In the genomic region with DNA sequence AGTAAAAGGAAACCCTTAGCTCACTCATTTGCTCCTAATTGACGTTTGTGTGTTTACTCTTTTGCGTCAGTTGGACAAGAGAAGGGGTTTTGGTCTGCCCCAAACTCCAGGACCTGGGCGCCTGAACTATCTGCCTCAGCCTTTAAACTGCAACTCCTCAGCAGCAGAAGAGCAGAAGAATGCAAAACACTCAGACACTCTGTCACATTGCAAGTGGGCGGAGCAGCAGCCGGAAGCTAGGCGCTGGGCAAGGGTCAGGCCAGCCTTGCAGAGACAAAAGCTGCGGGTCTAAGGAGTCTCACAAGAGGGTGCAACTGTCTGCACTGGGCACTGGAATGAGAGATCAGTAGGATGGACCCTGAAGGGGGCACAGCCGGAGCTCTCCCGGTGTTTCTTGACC, we compare ENCODE assay signal across 8 mouse cellular contexts. TPM values are rescaled to one million over a fixed set of nuclear protein-coding genes. Genes with fewer than 3 reads are reported as not detected.
DNase-seq lines count a peak whose midpoint lies in the region; ATAC-seq and TF ChIP-seq lines count a peak whose summit lies in the region.

No protein-coding gene starts in this region.

- H3K27ac ChIP-seq in forebrain, embryonic 11.5 days (ENCODE audit: low read depth, low read length) = no peak overlapping the region
- no peak overlapping the region for H3K27ac ChIP-seq in forebrain, postnatal 0 days (ENCODE audit: low read depth, low read length)
- peak overlapping the region; percentile 86 for H3K27ac ChIP-seq in intestine, postnatal 0 days (ENCODE audit: low read depth, low read length)
- H3K27ac ChIP-seq in thymus, adult 2 months (ENCODE audit: control insufficient read depth, insufficient read depth, low read length) = no peak overlapping the region

- no peaks in the 10 kb centered on the region for H3K36me3 ChIP-seq in forebrain, embryonic 11.5 days (ENCODE audit: control insufficient read depth, insufficient read depth, low read length)
- no peaks in the 10 kb centered on the region for H3K36me3 ChIP-seq in forebrain, postnatal 0 days (ENCODE audit: insufficient read depth)
- H3K36me3 ChIP-seq in G1E (replicated peaks) = peaks cover 12% of the 10 kb centered on the region
- no peaks in the 10 kb centered on the region for H3K36me3 ChIP-seq in intestine, postnatal 0 days (ENCODE audit: control insufficient read depth, insufficient read depth)
- H3K36me3 ChIP-seq in thymus, adult 2 months (ENCODE audit: control insufficient read depth, insufficient read depth, low read length) = no peaks in the 10 kb centered on the region

- TF ChIP-seq POLR2A in lung, adult 2 months (IDR thresholded peaks at IDR 0.05; ENCODE audit: borderline replicate concordance, extremely low read depth, low read depth, low read length) = no peak
- no peak for TF ChIP-seq POLR2A in thymus, adult 2 months (IDR thresholded peaks at IDR 0.05; ENCODE audit: control insufficient read depth, extremely low read depth, insufficient read depth, low read length, poor library complexity)

- DNase-seq in forebrain, embryonic 11.5 days (ENCODE audit: low spot score) = peak; percentile 67
- no peak for DNase-seq in forebrain, postnatal 0 days
- DNase-seq in G1E (ENCODE audit: low spot score) = no peak
- no peak for DNase-seq in lung, adult 2 months
- peak; percentile 52 for DNase-seq in thymus, adult 2 months
- DNase-seq in urinary bladder, postnatal 10 days (ENCODE audit: low spot score) = no peak
- no peak for DNase-seq in cerebellum, adult 9-10 months

- ATAC-seq in forebrain, embryonic 11.5 days (replicated peaks; ENCODE audit: low FRiP score) = no peak
- ATAC-seq in forebrain, postnatal 0 days = no peak
- ATAC-seq in G1E (ENCODE audit: extremely low read depth, insufficient number of reproducible peaks, low FRiP score, poor library complexity, severe bottlenecking) = peak; percentile 19; the same call in 1 of the 2 replicates
- peak; percentile 34 for ATAC-seq in intestine, postnatal 0 days

- no peak for TF ChIP-seq CTCF in forebrain, postnatal 0 days (IDR thresholded peaks at IDR 0.05; ENCODE audit: low read depth)
- TF ChIP-seq CTCF in G1E (IDR thresholded peaks at IDR 0.05; ENCODE audit: low read depth, low read length) = no peak
- peak; percentile 41 for TF ChIP-seq CTCF in intestine, postnatal 0 days (IDR thresholded peaks at IDR 0.05; ENCODE audit: low read depth)
- TF ChIP-seq CTCF in lung, adult 2 months (IDR thresholded peaks at IDR 0.05; ENCODE audit: insufficient read depth, low read length) = no peak
- TF ChIP-seq CTCF in thymus, adult 2 months (IDR thresholded peaks at IDR 0.05; ENCODE audit: borderline replicate concordance, control insufficient read depth, extremely low read depth, insufficient read depth, low read length, poor library complexity) = no peak

- H3K9ac ChIP-seq in forebrain, embryonic 11.5 days (ENCODE audit: low read length) = no peak overlapping the region
- no peak overlapping the region for H3K9ac ChIP-seq in forebrain, postnatal 0 days
- H3K9ac ChIP-seq in intestine, postnatal 0 days (ENCODE audit: low read depth, low read length) = no peak overlapping the region

- H3K9me3 ChIP-seq in forebrain, embryonic 11.5 days (ENCODE audit: control insufficient read depth, low read length) = no peaks in the 10 kb centered on the region
- no peaks in the 10 kb centered on the region for H3K9me3 ChIP-seq in forebrain, postnatal 0 days (ENCODE audit: low read length)
- H3K9me3 ChIP-seq in G1E (replicated peaks) = no peaks in the 10 kb centered on the region
- H3K9me3 ChIP-seq in intestine, postnatal 0 days (ENCODE audit: control insufficient read depth) = no peaks in the 10 kb centered on the region

- peaks cover 3% of the 10 kb centered on the region; the same call in 1 of the 2 replicates for H3K4me1 ChIP-seq in forebrain, embryonic 11.5 days (replicated peaks; ENCODE audit: control insufficient read depth, insufficient read depth, low read length)
- no peaks in the 10 kb centered on the region for H3K4me1 ChIP-seq in forebrain, postnatal 0 days (ENCODE audit: insufficient read depth)
- H3K4me1 ChIP-seq in G1E (ENCODE audit: insufficient read depth, low read depth, low read length) = peaks cover 30% of the 10 kb centered on the region
- 0 out of 2 replicates have a peak, but pooled peaks cover 4% of the 10 kb centered on the region for H3K4me1 ChIP-seq in intestine, postnatal 0 days (replicated peaks; ENCODE audit: control insufficient read depth, insufficient read depth, low read length)
- peaks cover 8% of the 10 kb centered on the region for H3K4me1 ChIP-seq in lung, adult 2 months (ENCODE audit: control insufficient read depth, insufficient read depth, low read length)
- H3K4me1 ChIP-seq in thymus, adult 2 months (replicated peaks; ENCODE audit: control insufficient read depth, insufficient read depth, low read length) = peaks cover 20% of the 10 kb centered on the region

- H3K4me3 ChIP-seq in forebrain, embryonic 11.5 days (ENCODE audit: low read depth, low read length) = no peak overlapping the region
- H3K4me3 ChIP-seq in forebrain, postnatal 0 days (ENCODE audit: low read depth, low read length) = no peak overlapping the region
- peak overlapping the region; percentile 58; the same call in 1 of the 2 replicates for H3K4me3 ChIP-seq in G1E (ENCODE audit: low read depth, low read length)
- peak overlapping the region; percentile 82; the same call in 1 of the 2 replicates for H3K4me3 ChIP-seq in intestine, postnatal 0 days (ENCODE audit: low read depth, low read length)
- peak overlapping the region; percentile 39 for H3K4me3 ChIP-seq in lung, adult 2 months (replicated peaks; ENCODE audit: extremely low read depth, low read depth, low read length)
- peak overlapping the region; percentile 17; the same call in 1 of the 2 replicates for H3K4me3 ChIP-seq in thymus, adult 2 months (ENCODE audit: control insufficient read depth, insufficient read depth, low read length)

- no peaks in the 10 kb centered on the region for H3K27me3 ChIP-seq in forebrain, embryonic 11.5 days (ENCODE audit: control insufficient read depth, insufficient read depth, low read length)
- H3K27me3 ChIP-seq in forebrain, postnatal 0 days (ENCODE audit: insufficient read depth, low read length) = peaks cover 17% of the 10 kb centered on the region; the same call in 1 of the 2 replicates
- no peaks in the 10 kb centered on the region; the same call in 1 of the 2 replicates for H3K27me3 ChIP-seq in G1E (ENCODE audit: insufficient read depth, low read length)
- no peaks in the 10 kb centered on the region for H3K27me3 ChIP-seq in intestine, postnatal 0 days (replicated peaks; ENCODE audit: control insufficient read depth, insufficient read depth, low read length)
- H3K27me3 ChIP-seq in thymus, adult 2 months (ENCODE audit: control insufficient read depth, insufficient read depth, low read length) = peaks cover 6% of the 10 kb centered on the region; the same call in 1 of the 2 replicates

- 26% methylated on average over 9 of the region's 9 CpGs for WGBS in forebrain, embryonic 11.5 days
- 30% methylated on average over 9 of the region's 9 CpGs for WGBS in forebrain, postnatal 0 days
- WGBS in intestine, postnatal 0 days = 10% methylated on average over 9 of the region's 9 CpGs
- WGBS in lung, adult 2 months = 11% methylated on average over 9 of the region's 9 CpGs
- WGBS in thymus, adult 2 months = 43% methylated on average over 9 of the region's 9 CpGs

- no peak overlapping the region for H3K4me2 ChIP-seq in forebrain, embryonic 11.5 days (ENCODE audit: low read depth, low read length, severe bottlenecking)
- H3K4me2 ChIP-seq in forebrain, postnatal 0 days (ENCODE audit: low read depth) = no peak overlapping the region
- H3K4me2 ChIP-seq in intestine, postnatal 0 days (replicated peaks; ENCODE audit: low read depth) = peak overlapping the region; percentile 96

RNA-seq across cellular contexts. Expression of a gene that starts 1.3 kb away (rescaled TPM):
- polyA plus RNA-seq in forebrain, embryonic 11.5 days (2014; fragmentation: Nextera tagmentation; extraction: Ambion mirVana) = 16.1 and 17.9 TPM in 2 replicates
- 9.9 and 17.0 TPM in 2 replicates for total RNA-seq in forebrain, postnatal 0 days (2014; rRNA removed)
- 3.3 and 5.4 TPM in 2 replicates for polyA plus RNA-seq in forebrain, postnatal 0 days (2015; fragmentation: Nextera tagmentation; extraction: Ambion mirVana)
- total RNA-seq in G1E (2014; fragmentation: Nextera tagmentation) = 16.8 and 18.5 TPM in 2 replicates
- total RNA-seq in G1E (2017) = 9.4 and 10.1 TPM in 2 replicates
- 33.4 and 37.8 TPM in 2 replicates for polyA plus RNA-seq in G1E (2012)
- 17.2 and 20.2 TPM in 2 replicates for polyA plus RNA-seq in intestine, postnatal 0 days (2015; fragmentation: Nextera tagmentation; extraction: Ambion mirVana)
- polyA plus RNA-seq in lung, adult 2 months (2012; rRNA removed) = 9.4 and 10.0 TPM in 2 replicates
- polyA plus RNA-seq in thymus, adult 2 months (2012; rRNA removed) = 24.4 and 26.9 TPM in 2 replicates

RNA-seq across cellular contexts. Expression of a gene that starts 24.5 kb away (rescaled TPM):
- 691 and 697 TPM in 2 replicates for polyA plus RNA-seq in forebrain, embryonic 11.5 days (2014; fragmentation: Nextera tagmentation; extraction: Ambion mirVana)
- total RNA-seq in forebrain, postnatal 0 days (2014; rRNA removed) = 588 and 1,020 TPM in 2 replicates
- 505 and 644 TPM in 2 replicates for polyA plus RNA-seq in forebrain, postnatal 0 days (2015; fragmentation: Nextera tagmentation; extraction: Ambion mirVana)
- total RNA-seq in G1E (2014; fragmentation: Nextera tagmentation) (666 and 739 TPM in 2 replicates), G1E (2017) (2,275 and 3,588 TPM in 2 replicates)
- polyA plus RNA-seq in G1E (2012) = 2,567 and 2,962 TPM in 2 replicates
- 471 and 493 TPM in 2 replicates for polyA plus RNA-seq in intestine, postnatal 0 days (2015; fragmentation: Nextera tagmentation; extraction: Ambion mirVana)
- 82.3 and 118 TPM in 2 replicates for polyA plus RNA-seq in lung, adult 2 months (2012; rRNA removed)
- 160 and 185 TPM in 2 replicates for polyA plus RNA-seq in thymus, adult 2 months (2012; rRNA removed)

Comparison
In these comparisons a context has a peak if more than half of its experiments do, and no peak if none do; other contexts are left out.
1. DNase-seq: peak in forebrain, embryonic 11.5 days (single experiment) and thymus, adult 2 months (single experiment); none in forebrain, postnatal 0 days (single experiment), G1E (single experiment), lung, adult 2 months (single experiment), urinary bladder, postnatal 10 days (single experiment) and cerebellum, adult 9-10 months (single experiment).
2. ATAC-seq: peak in G1E (single experiment) and intestine, postnatal 0 days (single experiment); none in forebrain, embryonic 11.5 days (single experiment) and forebrain, postnatal 0 days (single experiment).
3. H3K4me3 ChIP-seq: peak in G1E (single experiment), intestine, postnatal 0 days (single experiment), lung, adult 2 months (single experiment) and thymus, adult 2 months (single experiment); none in forebrain, embryonic 11.5 days (single experiment) and forebrain, postnatal 0 days (single experiment).